Mouse (Mus musculus) brain, embryonic 14.5 days (tissue): ENCODE measurements around the gene Ppp6r2.

Source experiments
- CTCF ChIP-seq: fragments of 200-500 bp; IDR thresholded peaks from 2 replicates; pipeline ENCODE4 v1.5.1; 2012; ENCODE audit warnings: inconsistent platforms, mild to moderate bottlenecking, moderate library complexity, borderline replicate concordance; ENCODE audit not compliant: insufficient read depth, insufficient read length; ENCODE audit errors: extremely low read depth
- POLR2A ChIP-seq: fragments of 200-500 bp; IDR thresholded peaks from 2 replicates; pipeline ENCODE4 v1.6.1; 2012; ENCODE audit warnings: mild to moderate bottlenecking, inconsistent platforms, borderline replicate concordance; ENCODE audit not compliant: poor library complexity, insufficient read depth, insufficient read length, severe bottlenecking; ENCODE audit errors: extremely low read depth

- no peak for TF ChIP-seq CTCF
- no peak for TF ChIP-seq POLR2A
These were observed 71.2 kb downstream of the Ppp6r2 start for GRCm38 (mm10) chr15:89282546-89282945.
